Mouse (Mus musculus) gastrocnemius, adult 2 months (tissue): ENCODE measurements around the gene Iqcb1. TPM values are rescaled to one million over a fixed set of nuclear protein-coding genes. Genes with fewer than 3 reads are reported as not detected.
"Not testable (repeated sequence)": the region's sequence is repeated elsewhere in the genome, so short reads cannot be mapped to it uniquely, and the experiment has no call there.

ENCODE experiments used
- DNase-seq: peaks from one replicate; pipeline ENCODE4 v3.0.0; 2022
- H3K27ac ChIP-seq: fragments of 200-600 bp; 2 replicates; pipeline ENCODE4 v1.8.1; 2022; ENCODE audit warnings: mild to moderate bottlenecking
- H3K4me3 ChIP-seq: fragments of 200-600 bp; 2 replicates; pipeline ENCODE4 v1.8.1; 2022; ENCODE audit warnings: mild to moderate bottlenecking, moderate library complexity
- CTCF ChIP-seq: fragments of 200-600 bp; IDR thresholded peaks from 2 replicates; pipeline ENCODE4 v1.8.1; 2022; ENCODE audit warnings: antibody characterized with exemption, mild to moderate bottlenecking, moderate library complexity
- intact Hi-C: fragments of 180-260 bp; cut with DNase I; formaldehyde crosslinking; loops from one replicate; pipeline ENCODE4 v1.15.1; 2025
- total RNA-seq, 2 experiments: library from RNA; stranded (reverse); gene quantifications; 2 replicates each; pipeline ENCODE4 v1.2.3; 2021

Iqcb1 gene
- total RNA-seq, 2 experiments from 2014 or later = 5.8 to 5.9 TPM

DNA sequence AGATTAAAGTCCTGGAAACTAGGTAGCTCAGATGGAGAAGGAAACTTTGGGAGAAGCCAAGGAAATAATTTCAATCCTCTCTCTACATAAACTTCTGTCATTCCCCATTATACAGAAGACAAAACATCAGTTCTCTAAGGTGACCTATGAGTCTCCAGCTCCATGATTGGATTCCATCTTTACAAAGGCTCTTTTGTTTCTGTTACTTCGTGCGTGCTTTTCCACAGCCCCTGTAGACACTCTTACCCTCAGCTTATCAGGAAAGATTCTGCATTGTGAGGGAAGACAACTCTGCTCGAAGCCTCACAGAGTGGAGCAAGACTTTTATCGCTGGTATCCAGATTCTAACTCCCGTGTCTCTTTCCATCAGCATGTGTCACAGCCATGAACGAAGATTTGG, 8.2 kb upstream of the Iqcb1 start:
- DNase-seq = no peak
- intact Hi-C loops = no loop called here
- Histone ChIP-seq H3K4me3 (no peak overlapping the region), H3K27ac (no peak overlapping the region)
- TF ChIP-seq CTCF = no peak

DNA sequence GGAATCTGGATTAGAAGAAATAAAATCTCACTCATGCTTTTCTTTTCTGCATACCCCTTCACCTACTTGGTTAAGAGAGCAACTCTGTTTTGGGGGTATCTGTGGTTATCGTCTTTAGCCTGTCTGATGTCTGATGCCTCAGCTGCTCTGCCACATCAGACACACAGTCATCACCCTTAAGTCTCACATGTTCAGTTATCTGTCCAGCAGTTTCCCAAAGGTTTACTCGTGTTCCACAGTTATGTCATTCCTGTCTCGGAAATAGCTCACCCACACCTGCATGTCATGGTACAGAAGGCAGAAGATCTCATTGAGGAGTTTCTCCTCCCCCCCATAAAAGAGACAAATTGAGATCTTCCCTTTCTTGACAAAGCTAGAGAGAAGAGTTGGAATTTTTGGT, 7.4 kb upstream of the Iqcb1 start:
- no peak for TF ChIP-seq CTCF
- intact Hi-C loops = no loop called here

DNA sequence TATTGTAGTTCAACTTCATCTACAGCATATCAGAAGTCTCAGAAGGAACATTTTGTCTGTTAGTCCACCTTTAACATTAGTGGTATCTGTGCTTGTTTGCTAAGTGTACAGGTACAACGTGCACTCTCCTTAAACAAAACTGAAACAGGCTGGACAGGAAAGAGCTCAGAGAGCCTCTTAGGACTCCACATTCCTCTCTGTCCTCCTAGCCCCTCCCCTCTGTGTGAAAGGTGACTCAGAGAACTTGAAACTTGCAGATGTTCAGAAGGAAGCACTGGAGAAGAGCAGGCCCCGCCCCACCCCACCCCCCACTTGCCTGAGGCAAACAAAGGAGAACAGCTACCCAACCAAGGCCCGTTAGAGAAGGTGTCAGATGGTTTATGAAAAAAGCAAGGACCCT, 6.7 kb upstream of the Iqcb1 start:
- no peak overlapping the region for H3K4me3 ChIP-seq
- no peak overlapping the region for H3K27ac ChIP-seq
- intact Hi-C loops = no loop called here
- no peak for DNase-seq
- TF ChIP-seq CTCF = no peak

More for the DNA sequence above, 7.4 kb upstream of the Iqcb1 start:
- no peak overlapping the region for H3K4me3 ChIP-seq
- no peak overlapping the region for H3K27ac ChIP-seq
- no peak for DNase-seq

DNA sequence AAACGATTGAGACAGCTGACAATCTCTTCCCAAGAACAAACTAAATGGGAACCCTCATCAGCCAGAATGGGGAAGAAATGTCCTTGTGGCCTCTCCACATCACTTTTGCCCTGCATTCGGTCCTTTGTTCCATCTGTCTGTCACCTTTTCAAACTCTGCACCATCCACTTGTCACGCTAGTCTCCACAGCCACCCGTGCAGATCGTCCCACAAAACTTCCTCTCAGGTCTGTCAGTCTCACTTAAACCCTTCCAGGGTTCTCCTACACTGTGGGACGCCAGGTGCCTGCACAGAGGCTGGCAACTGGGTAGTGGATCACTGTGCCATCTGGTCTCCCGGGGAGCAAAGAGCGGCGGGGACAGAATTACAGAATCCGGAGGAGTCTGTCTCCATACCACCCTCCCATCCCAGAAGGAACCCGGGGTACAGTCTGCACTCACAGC, 553 bp upstream of the Iqcb1 start:
- no peak for DNase-seq
- Histone ChIP-seq H3K4me3 (peak overlapping the region; percentile 79), H3K27ac (peak overlapping the region; percentile 78; the same call in 1 of the 2 replicates)
- intact Hi-C loops = loop anchor here (5.0 kb wide), 1 partner anchor 185 kb away; the partner anchor contains the start of gene Polq
- no peak for TF ChIP-seq CTCF

DNA sequence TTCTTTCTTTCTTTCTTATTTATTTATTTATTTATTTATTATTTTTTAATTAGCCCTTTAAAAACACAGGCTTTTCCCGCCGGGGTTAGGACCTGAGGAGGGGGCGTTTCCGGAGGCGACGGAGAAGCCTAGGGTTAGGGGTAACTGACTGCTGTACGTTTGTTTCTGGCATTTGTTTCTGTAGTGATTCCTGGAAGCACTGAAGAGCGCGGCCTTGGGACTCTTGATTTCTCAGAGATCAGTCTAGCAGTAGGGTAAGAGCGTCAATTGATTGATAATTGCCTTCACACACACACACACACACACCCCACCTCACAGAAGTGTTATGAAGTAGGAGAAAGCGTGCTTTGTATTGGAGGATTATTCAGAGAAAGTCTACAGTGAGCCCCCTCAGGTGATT, 635 bp downstream of the Iqcb1 start:
- TF ChIP-seq CTCF = no peak
- peak overlapping the region; percentile 79 for H3K4me3 ChIP-seq
- peak overlapping the region; percentile 78 for H3K27ac ChIP-seq
- no peak for DNase-seq
- intact Hi-C loops = loop anchor here (5.0 kb wide), 1 partner anchor 183 kb away; the partner anchor contains the start of gene Polq

DNA sequence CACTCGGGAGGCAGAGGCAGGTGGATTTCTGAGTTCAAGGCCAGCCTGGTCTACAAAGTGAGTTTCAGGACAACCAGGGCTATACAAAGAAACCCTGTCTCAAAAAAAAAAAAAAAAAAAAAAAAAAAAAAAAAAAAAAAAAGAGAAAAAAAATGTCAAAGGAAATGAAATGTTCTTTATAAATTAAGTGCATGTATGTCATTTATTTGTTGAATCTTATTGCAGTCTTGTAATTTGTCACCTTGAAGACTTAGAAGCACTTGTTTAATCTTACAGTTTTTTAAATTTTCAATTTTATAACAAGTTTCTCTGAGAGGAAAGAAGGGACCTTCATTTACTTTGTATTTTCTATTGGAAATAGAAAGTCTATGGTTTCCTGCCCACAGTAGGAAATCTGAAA, 18.7 kb downstream of the Iqcb1 start:
- intact Hi-C loops, H3K27ac ChIP-seq, DNase-seq, H3K4me3 ChIP-seq: not testable (repeated sequence)

- TF ChIP-seq CTCF = no peak
- Histone ChIP-seq H3K27ac (no peak overlapping the region), H3K4me3 (no peak overlapping the region)
- intact Hi-C loops = no loop called here
- DNase-seq = no peak
These were observed 23.0 kb downstream of the Iqcb1 start for GRCm38 (mm10) chr16:36851202-36851601.

GRCm38 (mm10) chr16:36863585-36863984, 35.4 kb downstream of the Iqcb1 start:
- intact Hi-C loops = no loop called here
- H3K4me3 ChIP-seq = no peak overlapping the region
- H3K27ac ChIP-seq = no peak overlapping the region
- no peak for DNase-seq
- no peak for TF ChIP-seq CTCF

DNA sequence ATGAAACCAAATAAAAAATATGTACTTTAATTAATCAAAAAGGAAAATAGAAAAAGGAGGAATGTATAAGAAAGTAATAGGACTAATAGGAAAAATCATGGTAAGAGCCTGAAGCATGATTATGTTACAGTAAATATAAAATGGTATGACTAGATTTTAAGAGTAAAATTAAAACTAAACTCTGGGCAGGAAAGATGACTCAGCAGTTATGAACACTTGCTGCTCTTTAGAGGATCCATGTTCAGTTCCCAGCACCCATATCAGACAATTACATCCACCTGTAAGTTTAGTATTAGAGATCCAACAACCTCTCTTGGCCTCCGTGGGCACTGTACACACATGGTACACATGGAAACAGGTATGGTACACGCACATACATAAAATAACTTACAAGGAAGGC, 41.3 kb downstream of the Iqcb1 start:
- no peak for TF ChIP-seq CTCF
- H3K4me3 ChIP-seq = no peak overlapping the region
- H3K27ac ChIP-seq = no peak overlapping the region
- DNase-seq = no peak
- intact Hi-C loops = no loop called here

DNA sequence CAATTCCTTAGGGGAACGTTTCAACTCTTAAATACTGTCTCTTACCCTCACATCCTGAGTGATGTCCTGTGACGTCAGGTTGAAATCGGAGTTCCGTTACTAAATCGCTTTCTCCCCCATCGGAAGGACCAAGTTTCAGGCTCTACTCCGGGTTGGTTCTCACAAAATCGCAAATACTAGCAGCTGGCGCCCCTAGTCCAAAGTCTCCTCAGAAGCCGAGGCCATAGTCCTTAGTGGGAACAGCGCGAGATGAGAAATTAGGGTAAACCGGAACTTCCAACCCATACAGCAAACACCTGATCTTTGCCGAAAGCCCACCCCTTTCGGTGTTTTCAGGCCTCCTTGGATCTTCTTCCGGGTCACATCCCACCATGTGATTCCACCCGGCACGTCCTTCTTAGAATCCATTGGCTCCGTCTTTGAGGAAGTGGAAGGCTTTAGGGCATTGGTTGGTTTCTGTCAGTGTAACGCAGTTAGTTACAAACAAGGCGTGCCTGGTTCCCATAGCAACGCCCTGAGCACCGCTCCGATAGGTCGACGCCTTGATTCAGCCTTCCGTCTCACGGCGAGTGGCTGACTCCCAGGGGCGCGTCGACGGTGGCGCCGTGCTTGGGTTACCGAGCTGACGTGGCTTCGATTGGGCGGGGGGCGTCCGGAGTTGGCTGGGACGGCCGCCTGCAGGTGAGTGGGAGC, 46.5 kb downstream of the Iqcb1 start, which contains the start of the genes Eaf2 and Golgb1:
Eaf2 (minus strand) TSS at position 421 of the 693 bp plus-strand sequence.
Golgb1 (plus strand) TSS at position 558 of the 693 bp plus-strand sequence.
- Histone ChIP-seq H3K27ac (peak within 1 kb of the TSS; percentile 96), H3K4me3 (peak within 1 kb of the TSS; percentile 84)
- intact Hi-C loops = loop anchor here (2.0 kb wide), 1 partner anchor 136 kb away; the partner anchor contains the start of gene Polq
- TF ChIP-seq CTCF = no peak
- DNase-seq = peak; percentile 97

DNA sequence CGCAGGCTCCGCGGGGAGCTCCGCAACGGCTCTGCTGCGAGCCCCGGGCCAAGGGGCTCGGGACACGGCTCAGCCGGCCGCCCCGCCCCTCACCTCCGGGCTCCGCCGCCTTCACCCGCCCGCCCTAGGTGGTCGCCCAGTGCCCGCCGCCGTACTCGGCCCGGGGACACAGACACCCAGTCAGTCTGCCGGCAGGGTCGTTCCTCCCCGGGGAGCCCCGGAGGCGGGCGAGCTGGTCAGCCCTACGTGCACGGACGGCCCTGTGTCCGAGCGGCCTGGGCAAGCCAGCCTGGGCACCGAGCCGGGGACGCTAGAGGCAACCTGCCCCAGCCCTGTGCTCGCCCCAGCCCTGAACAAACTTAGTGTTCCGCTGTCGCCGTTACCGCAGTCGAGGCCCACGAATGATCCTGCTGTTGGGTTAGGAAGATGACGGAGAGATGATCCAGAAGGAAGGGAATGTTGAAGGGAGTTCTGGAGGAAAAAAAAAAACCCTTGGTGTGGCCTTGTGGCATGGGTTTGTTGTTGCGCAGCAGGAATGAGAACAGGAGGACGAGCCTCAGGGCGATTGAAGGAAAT, 47.2 kb downstream of the Iqcb1 start:
- intact Hi-C loops = loop anchor here (2.0 kb wide), 1 partner anchor 135 kb away; the partner anchor contains the start of gene Polq
- peak overlapping the region; percentile 96 for H3K27ac ChIP-seq
- peak overlapping the region; percentile 84 for H3K4me3 ChIP-seq
- TF ChIP-seq CTCF = no peak
- peak; percentile 84 for DNase-seq

DNA sequence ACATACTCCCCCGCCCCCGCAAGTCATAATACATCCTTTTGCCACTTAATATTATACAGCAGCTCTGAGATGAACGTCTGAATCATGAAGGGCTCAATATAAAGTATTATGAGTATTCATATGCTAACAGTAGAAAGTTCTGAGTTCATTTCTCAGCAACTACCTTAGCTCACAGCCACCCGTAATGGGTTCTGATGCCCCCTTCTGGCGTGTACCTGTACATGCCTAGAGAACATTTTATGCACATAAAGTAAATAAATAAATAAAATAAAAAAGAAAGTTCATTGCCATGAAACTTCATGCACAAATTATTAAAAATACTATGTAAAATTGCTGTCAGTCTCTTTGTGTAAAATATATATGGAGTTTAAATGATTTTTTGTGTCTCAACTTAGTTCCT, 49.1 kb downstream of the Iqcb1 start:
- Histone ChIP-seq H3K4me3 (no peak overlapping the region), H3K27ac (no peak overlapping the region)
- TF ChIP-seq CTCF = peak; percentile 47
- intact Hi-C loops = no loop called here
- DNase-seq = no peak

DNA sequence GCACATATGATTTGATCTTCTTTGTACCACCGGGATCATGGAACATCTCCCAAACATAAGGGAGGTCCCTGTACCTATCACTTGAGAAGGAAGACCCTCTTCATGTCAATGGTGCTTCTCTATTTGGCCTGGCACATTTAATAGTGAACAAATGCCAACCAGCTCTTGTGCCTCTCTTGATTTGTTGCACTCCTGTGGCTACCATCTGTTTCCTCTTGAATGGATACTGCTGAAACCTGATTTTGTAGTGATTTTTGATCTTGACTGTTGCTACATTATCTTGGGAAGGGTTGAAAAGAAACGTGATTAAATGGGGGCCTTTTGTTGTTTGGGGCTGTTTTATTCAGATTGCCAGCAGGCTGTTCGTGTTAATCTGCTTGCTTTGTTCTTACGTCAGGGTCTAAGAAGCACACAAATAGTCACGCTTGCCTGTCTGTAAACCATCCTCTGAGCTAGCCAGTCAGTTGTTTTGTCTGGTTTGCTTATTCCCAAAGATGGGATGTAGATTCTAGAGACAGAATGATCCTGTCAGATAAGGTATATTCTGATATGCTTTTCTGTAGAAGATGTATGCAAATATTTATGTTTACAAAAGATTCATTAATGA, 54.7 kb downstream of the Iqcb1 start:
- H3K27ac ChIP-seq = no peak overlapping the region
- H3K4me3 ChIP-seq = no peak overlapping the region
- no peak for DNase-seq
- intact Hi-C loops = loop anchor here (5.0 kb wide), 1 partner anchor 54 kb away; no protein-coding TSS in a partner anchor
- no peak for TF ChIP-seq CTCF
